Mouse (Mus musculus): Measurements from ENCODE around the gene Kif16b.

DNA sequence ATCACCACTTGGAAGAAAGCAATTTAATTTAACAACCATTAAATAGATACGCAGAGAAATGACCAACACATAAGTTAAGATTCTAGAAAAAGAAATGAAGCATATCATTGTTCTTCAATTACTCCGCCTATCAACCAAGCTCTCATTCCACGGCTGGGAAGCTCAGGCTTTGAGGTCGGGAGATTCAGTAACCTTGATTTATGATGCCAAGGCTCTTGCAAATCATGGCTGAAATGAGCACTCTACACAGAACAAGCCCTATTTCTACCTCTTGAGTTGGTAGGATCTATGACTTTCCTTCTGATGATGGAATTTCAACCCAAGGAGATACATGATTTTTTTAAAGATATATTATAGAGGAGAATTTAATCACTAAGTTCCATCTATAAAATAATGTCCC lies 140.5 kb downstream of the Kif16b start:
- TF ChIP-seq CTCF (IDR thresholded peaks at IDR 0.05) (no peak), EP300 (IDR thresholded peaks at IDR 0.05; ENCODE audit: insufficient read depth, low read depth, low read length) (no peak)

Measured in heart, adult 2 months (tissue).